Mouse (Mus musculus): ENCODE results near the gene Spryd3.

Gene Spryd3

GRCm38 (mm10) chr15:102117461-102118443 is 18.3 kb downstream of the Spryd3 start:
- in situ Hi-C loops (cut with MboI; ENCODE audit: low pct_unique_long_range_greater_than_20kb in 1 of 2, low sequenced_read_pairs in 2 of 2, unreplicated experiment in 1 of 2), result no loop called here

GRCm38 (mm10) chr15:102116753-102117415 is 19.1 kb downstream of the Spryd3 start:
- in situ Hi-C loops (cut with MboI; ENCODE audit: low pct_unique_long_range_greater_than_20kb in 1 of 2, low sequenced_read_pairs in 2 of 2, unreplicated experiment in 1 of 2), result no loop called here

- in situ Hi-C loops (cut with MboI; ENCODE audit: low pct_unique_long_range_greater_than_20kb in 1 of 2, low sequenced_read_pairs in 2 of 2, unreplicated experiment in 1 of 2), result no loop called here
Observed at GRCm38 (mm10) chr15:102115731-102116231, 20.3 kb downstream of the Spryd3 start.

- in situ Hi-C loops (cut with MboI; ENCODE audit: low pct_unique_long_range_greater_than_20kb in 1 of 2, low sequenced_read_pairs in 2 of 2, unreplicated experiment in 1 of 2), result no loop called here
Observed at GRCm38 (mm10) chr15:102114651-102115260, 21.3 kb downstream of the Spryd3 start.

- in situ Hi-C loops (cut with MboI; ENCODE audit: low pct_unique_long_range_greater_than_20kb in 1 of 2, low sequenced_read_pairs in 2 of 2, unreplicated experiment in 1 of 2), result no loop called here
Observed at GRCm38 (mm10) chr15:102113674-102114073, 22.4 kb downstream of the Spryd3 start.

- in situ Hi-C loops (cut with MboI; ENCODE audit: low pct_unique_long_range_greater_than_20kb in 1 of 2, low sequenced_read_pairs in 2 of 2, unreplicated experiment in 1 of 2), result no loop called here
Observed at GRCm38 (mm10) chr15:102112827-102113226, 23.2 kb downstream of the Spryd3 start.

- in situ Hi-C loops (cut with MboI; ENCODE audit: low pct_unique_long_range_greater_than_20kb in 1 of 2, low sequenced_read_pairs in 2 of 2, unreplicated experiment in 1 of 2), result no loop called here
Observed at GRCm38 (mm10) chr15:102112181-102112580, 23.9 kb downstream of the Spryd3 start.

- in situ Hi-C loops (cut with MboI; ENCODE audit: low pct_unique_long_range_greater_than_20kb in 1 of 2, low sequenced_read_pairs in 2 of 2, unreplicated experiment in 1 of 2), result no loop called here
Observed at GRCm38 (mm10) chr15:102111495-102111829, 24.6 kb downstream of the Spryd3 start.

GRCm38 (mm10) chr15:102110701-102111494 is 25.1 kb downstream of the Spryd3 start:
- in situ Hi-C loops (cut with MboI; ENCODE audit: low pct_unique_long_range_greater_than_20kb in 1 of 2, low sequenced_read_pairs in 2 of 2, unreplicated experiment in 1 of 2), result no loop called here

GRCm38 (mm10) chr15:102110271-102110670 is 25.8 kb downstream of the Spryd3 start:
- in situ Hi-C loops (cut with MboI; ENCODE audit: low pct_unique_long_range_greater_than_20kb in 1 of 2, low sequenced_read_pairs in 2 of 2, unreplicated experiment in 1 of 2), result no loop called here

- in situ Hi-C loops (cut with MboI; ENCODE audit: low pct_unique_long_range_greater_than_20kb in 1 of 2, low sequenced_read_pairs in 2 of 2, unreplicated experiment in 1 of 2), result no loop called here
Observed at GRCm38 (mm10) chr15:102108651-102109525, 27.1 kb downstream of the Spryd3 start.

- in situ Hi-C loops (cut with MboI; ENCODE audit: low pct_unique_long_range_greater_than_20kb in 1 of 2, low sequenced_read_pairs in 2 of 2, unreplicated experiment in 1 of 2), result no loop called here
Observed at GRCm38 (mm10) chr15:102107689-102108573, 28.1 kb downstream of the Spryd3 start.

GRCm38 (mm10) chr15:102106754-102107456 is 29.1 kb downstream of the Spryd3 start:
- in situ Hi-C loops (cut with MboI; ENCODE audit: low pct_unique_long_range_greater_than_20kb in 1 of 2, low sequenced_read_pairs in 2 of 2, unreplicated experiment in 1 of 2), result no loop called here

GRCm38 (mm10) chr15:102105764-102106730 is 30.0 kb downstream of the Spryd3 start:
- in situ Hi-C loops (cut with MboI; ENCODE audit: low pct_unique_long_range_greater_than_20kb in 1 of 2, low sequenced_read_pairs in 2 of 2, unreplicated experiment in 1 of 2), result no loop called here

- in situ Hi-C loops (cut with MboI; ENCODE audit: low pct_unique_long_range_greater_than_20kb in 1 of 2, low sequenced_read_pairs in 2 of 2, unreplicated experiment in 1 of 2), result no loop called here
Observed at GRCm38 (mm10) chr15:102105360-102105759, 30.7 kb downstream of the Spryd3 start.
